Mouse (Mus musculus): ENCODE measurements around the gene Pgpep1l.

GRCm38 (mm10) chr7:68266691-68267090 is 2.7 kb upstream of the Pgpep1l start:
- no peak for TF ChIP-seq CTCF (IDR thresholded peaks at IDR 0.05; ENCODE audit: extremely low read depth, insufficient read length, insufficient replicate concordance, low read depth, low read length)
- no peak for TF ChIP-seq POLR2A (IDR thresholded peaks at IDR 0.05; ENCODE audit: low read depth, low read length)

Data from small intestine, adult 2 months (tissue).